Comparison of ENCODE assay signal across 10 mouse cellular contexts in genomic region chr8:11363340-11364126, GRCm38 (mm10). TPM values are rescaled to one million over a fixed set of nuclear protein-coding genes. Genes with fewer than 3 reads are reported as not detected.
DNase-seq lines count a peak whose midpoint lies in the region; ATAC-seq lines count a peak whose summit lies in the region.
"Had no signal": no experiment of that assay in that cellular context is flagged by ENCODE, and none has a peak within 500 bp of the region (broad histone marks: within the 10 kb centered on the region; RNA-seq: fewer than 3 reads in every experiment).

No protein-coding gene starts in this region.

- WGBS in heart, embryonic 11.5 days (ENCODE audit: insufficient replicate concordance) = 33% methylated on average over 13 of the region's 13 CpGs
- WGBS in midbrain, embryonic 11.5 days = 63% methylated on average over 13 of the region's 13 CpGs
- 61% methylated on average over 13 of the region's 13 CpGs for WGBS in midbrain, embryonic 15.5 days
- 35% methylated on average over 13 of the region's 13 CpGs for WGBS in embryonic facial prominence, embryonic 14.5 days

- no peak overlapping the region for H3K9ac ChIP-seq in heart, embryonic 11.5 days (ENCODE audit: low read depth, low read length)
- 0 out of 2 replicates have a peak overlapping the region, but pooled peaks have one; percentile 4 for H3K9ac ChIP-seq in midbrain, embryonic 11.5 days (ENCODE audit: low read length)
- no peak overlapping the region for H3K9ac ChIP-seq in midbrain, embryonic 15.5 days
- H3K9ac ChIP-seq in embryonic facial prominence, embryonic 14.5 days (ENCODE audit: low read depth, low read length) = no peak overlapping the region

- peak overlapping the region; percentile 82 for H3K27ac ChIP-seq in heart, embryonic 11.5 days (ENCODE audit: low read depth, low read length)
- 0 out of 2 replicates have a peak overlapping the region, but pooled peaks have one; percentile 45 for H3K27ac ChIP-seq in midbrain, embryonic 11.5 days (ENCODE audit: low read depth, low read length)
- H3K27ac ChIP-seq in midbrain, embryonic 15.5 days = no peak overlapping the region
- peak overlapping the region; percentile 77 for H3K27ac ChIP-seq in embryonic facial prominence, embryonic 14.5 days (replicated peaks; ENCODE audit: low read depth, low read length)

- H3K27me3 ChIP-seq in heart, embryonic 11.5 days (ENCODE audit: control insufficient read depth, insufficient read depth, low read length) = no peaks in the 10 kb centered on the region
- H3K27me3 ChIP-seq in midbrain, embryonic 11.5 days (ENCODE audit: control insufficient read depth, insufficient read depth, low read length) = no peaks in the 10 kb centered on the region
- no peaks in the 10 kb centered on the region for H3K27me3 ChIP-seq in midbrain, embryonic 15.5 days (replicated peaks)
- H3K27me3 ChIP-seq in embryonic facial prominence, embryonic 14.5 days (replicated peaks; ENCODE audit: control insufficient read depth, insufficient read depth, low read length) = no peaks in the 10 kb centered on the region

- H3K4me2 ChIP-seq in heart, embryonic 11.5 days = no peak overlapping the region
- H3K4me2 ChIP-seq in midbrain, embryonic 11.5 days = no peak overlapping the region
- no peak overlapping the region for H3K4me2 ChIP-seq in midbrain, embryonic 15.5 days
- H3K4me2 ChIP-seq in embryonic facial prominence, embryonic 14.5 days (ENCODE audit: low read depth, low read length) = no peak overlapping the region

- no peak for ATAC-seq in heart, embryonic 11.5 days (replicated peaks; ENCODE audit: insufficient number of reproducible peaks, low FRiP score, low TSS enrichment)
- no peak for ATAC-seq in midbrain, embryonic 11.5 days (ENCODE audit: low FRiP score)
- no peak for ATAC-seq in midbrain, embryonic 15.5 days (replicated peaks)
- peak; percentile 53; the same call in 1 of the 2 replicates for ATAC-seq in embryonic facial prominence, embryonic 14.5 days (ENCODE audit: low read depth)

- H3K9me3 ChIP-seq in heart, embryonic 11.5 days (replicated peaks; ENCODE audit: control insufficient read depth, low read length) = no peaks in the 10 kb centered on the region
- H3K9me3 ChIP-seq in midbrain, embryonic 11.5 days (ENCODE audit: control insufficient read depth, low read length) = no peaks in the 10 kb centered on the region
- no peaks in the 10 kb centered on the region for H3K9me3 ChIP-seq in midbrain, embryonic 15.5 days
- H3K9me3 ChIP-seq in embryonic facial prominence, embryonic 14.5 days (ENCODE audit: control insufficient read depth, low read length) = no peaks in the 10 kb centered on the region

- H3K36me3 ChIP-seq in heart, embryonic 11.5 days (ENCODE audit: control insufficient read depth, insufficient read depth, low read length) = no peaks in the 10 kb centered on the region
- H3K36me3 ChIP-seq in midbrain, embryonic 11.5 days (ENCODE audit: control insufficient read depth, insufficient read depth, low read length) = no peaks in the 10 kb centered on the region
- H3K36me3 ChIP-seq in midbrain, embryonic 15.5 days (replicated peaks) = no peaks in the 10 kb centered on the region
- no peaks in the 10 kb centered on the region for H3K36me3 ChIP-seq in embryonic facial prominence, embryonic 14.5 days (ENCODE audit: control insufficient read depth, insufficient read depth, low read length)

- no peak overlapping the region for H3K4me3 ChIP-seq in heart, embryonic 11.5 days (ENCODE audit: low read depth, low read length)
- H3K4me3 ChIP-seq in midbrain, embryonic 11.5 days (ENCODE audit: low read depth, low read length) = no peak overlapping the region
- no peak overlapping the region for H3K4me3 ChIP-seq in midbrain, embryonic 15.5 days
- H3K4me3 ChIP-seq in embryonic facial prominence, embryonic 14.5 days (ENCODE audit: low read depth, low read length) = no peak overlapping the region

- H3K4me1 ChIP-seq in heart, embryonic 11.5 days (ENCODE audit: control insufficient read depth, insufficient read depth, low read length) = peaks cover 55% of the 10 kb centered on the region
- peaks cover 26% of the 10 kb centered on the region for H3K4me1 ChIP-seq in midbrain, embryonic 11.5 days (ENCODE audit: control insufficient read depth, insufficient read depth, low read length)
- H3K4me1 ChIP-seq in midbrain, embryonic 15.5 days = peaks cover 18% of the 10 kb centered on the region
- H3K4me1 ChIP-seq in embryonic facial prominence, embryonic 14.5 days (ENCODE audit: control insufficient read depth, insufficient read depth, low read length) = peaks cover 38% of the 10 kb centered on the region

- no peak for DNase-seq in heart, adult 8-10 months (ENCODE audit: low spot score)
- no peak for DNase-seq in midbrain, embryonic 11.5 days (ENCODE audit: low spot score, missing footprints)
- DNase-seq in embryonic facial prominence, embryonic 14.5 days (ENCODE audit: low spot score) = peak; percentile 71
- peak; percentile 63 for DNase-seq in retina, embryonic 14.5 days (ENCODE audit: low spot score)
- DNase-seq in gastrocnemius, adult 8-10 months (ENCODE audit: low spot score in 2 of 2) = no peak
- no peak for DNase-seq in right cerebral cortex, postnatal 4 days
- DNase-seq: cerebellum, adult 8-10 months; kidney, adult 18-20 months had no signal

RNA-seq across cellular contexts. Expression of gene Col4a1, which starts 50.9 kb away (rescaled TPM):
- 150 and 187 TPM in 2 replicates for polyA plus RNA-seq in heart, embryonic 11.5 days (2014; fragmentation: Nextera tagmentation; extraction: Ambion mirVana)
- 100 to 1,000 TPM; 136 to 221 (median 183) TPM for total RNA-seq in heart, adult 8-10 months (2022)
- 105 and 115 TPM in 2 replicates for polyA plus RNA-seq in midbrain, embryonic 11.5 days (2014; fragmentation: Nextera tagmentation; extraction: Ambion mirVana)
- 90.6 and 102 TPM in 2 replicates for polyA plus RNA-seq in midbrain, embryonic 15.5 days (2015; fragmentation: Nextera tagmentation; extraction: Ambion mirVana)
- 270 and 289 TPM in 2 replicates for polyA plus RNA-seq in embryonic facial prominence, embryonic 14.5 days (2014; fragmentation: Nextera tagmentation; extraction: Ambion mirVana)
- 10 to 100 TPM; 27.4 to 61.7 (median 46.3) TPM for total RNA-seq in gastrocnemius, adult 8-10 months (2022)

RNA-seq across cellular contexts. Expression of gene Col4a2, which starts 50.9 kb away (rescaled TPM):
- 40.6 and 51.0 TPM in 2 replicates for polyA plus RNA-seq in heart, embryonic 11.5 days (2014; fragmentation: Nextera tagmentation; extraction: Ambion mirVana)
- 100 to 1,000 TPM in 3 of 4 experiments, 10 to 100 TPM in 1; 93.1 to 141 (median 113) TPM for total RNA-seq in heart, adult 8-10 months (2022)
- 28.5 and 34.1 TPM in 2 replicates for polyA plus RNA-seq in midbrain, embryonic 11.5 days (2014; fragmentation: Nextera tagmentation; extraction: Ambion mirVana)
- polyA plus RNA-seq in midbrain, embryonic 15.5 days (2015; fragmentation: Nextera tagmentation; extraction: Ambion mirVana) = 43.7 and 47.5 TPM in 2 replicates
- 92.3 and 95.9 TPM in 2 replicates for polyA plus RNA-seq in embryonic facial prominence, embryonic 14.5 days (2014; fragmentation: Nextera tagmentation; extraction: Ambion mirVana)
- total RNA-seq in gastrocnemius, adult 8-10 months (2022) = 10 to 100 TPM; 17.8 to 38.4 (median 26.0) TPM

Comparison
In these comparisons a context has a peak if more than half of its experiments do, and no peak if none do; other contexts are left out.
1. DNase-seq: peak in embryonic facial prominence, embryonic 14.5 days (single experiment) and retina, embryonic 14.5 days (single experiment); none in heart, adult 8-10 months (single experiment), midbrain, embryonic 11.5 days (single experiment), gastrocnemius, adult 8-10 months (0 of 2) and right cerebral cortex, postnatal 4 days (single experiment).